Mouse (Mus musculus) MEL (cell line): ENCODE results near the gene Smad1. TPM values are rescaled to one million over a fixed set of nuclear protein-coding genes. Genes with fewer than 3 reads are reported as not detected.
"Not testable (repeated sequence)": the region's sequence is repeated elsewhere in the genome, so short reads cannot be mapped to it uniquely, and the experiment has no call there.

Source experiments
- DNase-seq: peaks from one replicate; pipeline ENCODE4 v3.0.0; 2011; ENCODE audit warnings: low read depth, low spot score
- H3K27ac ChIP-seq: 2 replicates; pipeline ENCODE4 v1.5.1; 2012; ENCODE audit warnings: low read depth, mild to moderate bottlenecking, control low read depth, low read length, moderate library complexity; ENCODE audit not compliant: control insufficient read depth
- H3K27me3 ChIP-seq, 2 experiments: fragments of 150-350 bp in 1 of 2; sonication (generic) in 1 of 2; 2 replicates each; pipeline ENCODE4 v1.6.1; 2012; ENCODE audit warnings: low read length in 2 of 2, mild to moderate bottlenecking in 2 of 2, improper control_type of control experiment in 1 of 2, moderate library complexity in 1 of 2; ENCODE audit not compliant: insufficient read depth in 2 of 2, control insufficient read depth in 1 of 2
- H3K36me3 ChIP-seq, 2 experiments: 2 replicates each; pipeline ENCODE4 v1.6.1; 2012 to 2014; ENCODE audit warnings: low read length in 2 of 2, improper control_type of control experiment in 1 of 2, inconsistent platforms in 1 of 2, mild to moderate bottlenecking in 1 of 2; ENCODE audit not compliant: insufficient read depth in 2 of 2, control insufficient read depth in 1 of 2
- H3K4me1 ChIP-seq, 2 experiments: fragments of 150-350 bp in 1 of 2; sonication (generic) in 1 of 2; 2 replicates each; pipeline ENCODE4 v1.6.1; 2012; ENCODE audit warnings: low read length in 2 of 2, improper control_type of control experiment in 1 of 2, mild to moderate bottlenecking in 1 of 2; ENCODE audit not compliant: insufficient read depth in 2 of 2, control insufficient read depth in 1 of 2
- H3K4me3 ChIP-seq, 2 experiments: fragments of 150-350 bp in 1 of 2; sonication (generic) in 1 of 2; 2 replicates each; pipeline ENCODE4 v1.5.1; 2012; ENCODE audit warnings: low read depth in 2 of 2, low read length in 2 of 2, mild to moderate bottlenecking in 2 of 2, moderate library complexity in 2 of 2, control low read depth in 1 of 2, improper control_type of control experiment in 1 of 2; ENCODE audit not compliant: control insufficient read depth in 1 of 2, insufficient read depth in 1 of 2
- H3K79me2 ChIP-seq: 2 replicates; pipeline ENCODE4 v1.6.1; 2012; ENCODE audit warnings: mild to moderate bottlenecking, low read length, moderate library complexity; ENCODE audit not compliant: control insufficient read depth, poor library complexity, insufficient read depth
- H3K9ac ChIP-seq: 2 replicates; pipeline ENCODE4 v1.6.1; 2012; ENCODE audit warnings: low read depth, mild to moderate bottlenecking, control low read depth, low read length, moderate library complexity; ENCODE audit not compliant: control insufficient read depth, poor library complexity, severe bottlenecking
- H3K9me3 ChIP-seq: fragments of 150-350 bp; sonication (generic); replicated peaks from 2 replicates; pipeline ENCODE4 v1.6.1; 2012; ENCODE audit warnings: mild to moderate bottlenecking, low read length, improper control_type of control experiment, moderate library complexity; ENCODE audit not compliant: insufficient read depth
- E2F4 ChIP-seq: IDR thresholded peaks from 2 replicates; pipeline ENCODE4 v1.6.1; 2011; ENCODE audit warnings: low read depth, low read length, improper control_type of control experiment, borderline replicate concordance
- GATA1 ChIP-seq: IDR thresholded peaks from 2 replicates; pipeline ENCODE4 v1.6.1; 2011; ENCODE audit warnings: low read depth, low read length, improper control_type of control experiment
- HCFC1 ChIP-seq: IDR thresholded peaks from 2 replicates; pipeline ENCODE4 v1.6.1; 2012; ENCODE audit warnings: low read depth, mild to moderate bottlenecking, inconsistent platforms, low read length, improper control_type of control experiment, moderate library complexity
- MAFK ChIP-seq: IDR thresholded peaks from 2 replicates; pipeline ENCODE4 v1.6.1; 2011; ENCODE audit warnings: low read depth, mild to moderate bottlenecking, low read length, improper control_type of control experiment, borderline replicate concordance
- MAX ChIP-seq: IDR thresholded peaks from 2 replicates; pipeline ENCODE4 v1.6.1; 2011; ENCODE audit warnings: low read length, improper control_type of control experiment
- MYC ChIP-seq: IDR thresholded peaks from 2 replicates; pipeline ENCODE4 v1.6.1; 2011; ENCODE audit warnings: low read depth, mild to moderate bottlenecking, low read length, improper control_type of control experiment, moderate library complexity
- POLR2AphosphoS2 ChIP-seq: IDR thresholded peaks from 2 replicates; pipeline ENCODE4 v1.6.1; 2011; ENCODE audit warnings: low read length, improper control_type of control experiment
- RAD21 ChIP-seq: IDR thresholded peaks from 2 replicates; pipeline ENCODE4 v1.6.1; 2011; ENCODE audit warnings: mild to moderate bottlenecking, low read depth, low read length, improper control_type of control experiment
- RCOR1 ChIP-seq: IDR thresholded peaks from 2 replicates; pipeline ENCODE4 v1.6.1; 2012; ENCODE audit warnings: low read depth, mild to moderate bottlenecking, inconsistent platforms, low read length, improper control_type of control experiment
- TBP ChIP-seq: IDR thresholded peaks from 2 replicates; pipeline ENCODE4 v1.8.0; 2011; ENCODE audit warnings: low read depth, low read length, improper control_type of control experiment
- TCF12 ChIP-seq: IDR thresholded peaks from 2 replicates; pipeline ENCODE4 v1.6.1; 2014; ENCODE audit warnings: low read depth, mild to moderate bottlenecking, inconsistent platforms, low read length, improper control_type of control experiment, moderate library complexity
- polyA plus RNA-seq, 2 experiments: library from polyadenylated mRNA; stranded (reverse) in 1 of 2; unstranded in 1 of 2; fragments of >175 nt in 1 of 2; fragments of >200 nt in 1 of 2; gene quantifications; 2 replicates each; pipeline versions ENCODE4 v1.2.1 to v1.2.4; 2012; ENCODE audit warnings: low replicate concordance in 2 of 2, low read depth in 1 of 2; ENCODE audit not compliant: insufficient read length in 2 of 2, insufficient read depth in 1 of 2, missing spikeins in 1 of 2
- total RNA-seq: library from RNA; depleted of rRNA; stranded (reverse); fragments of 300-350 nt; gene quantifications from 2 replicates; pipeline ENCODE4 v1.2.3, GENCODE M21; 2012

Gene Smad1
- total and polyA plus RNA-seq, 3 experiments, result 1.3 to 2.0 TPM; not detected in 1

DNA sequence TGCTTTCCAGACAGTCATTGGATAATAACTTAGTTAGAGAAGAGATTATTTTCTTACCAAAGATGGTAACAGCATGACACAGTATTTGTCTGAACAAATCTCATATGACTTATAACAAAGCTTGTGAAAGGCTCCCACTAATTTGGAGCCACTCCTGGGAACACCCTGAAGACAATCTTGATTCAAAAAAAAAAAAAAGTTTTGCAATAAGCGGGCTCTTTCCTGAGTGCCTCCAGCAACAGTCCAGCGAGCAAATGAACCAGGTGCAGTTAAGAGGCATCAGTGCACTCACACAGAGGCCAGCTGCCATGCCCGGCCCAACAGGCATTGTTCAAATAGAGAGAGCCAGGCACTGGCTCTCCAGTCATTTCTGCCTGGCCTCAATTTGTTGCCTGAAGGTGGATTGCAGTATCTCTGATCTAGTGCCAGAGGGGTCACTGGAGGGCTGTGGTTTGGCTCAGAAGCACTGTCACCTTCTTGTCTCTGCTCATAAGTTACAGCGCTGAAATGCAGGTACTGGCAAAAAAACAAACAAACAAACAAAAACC lies 34.7 kb upstream of the Smad1 start:
- H3K27ac ChIP-seq, result no peak overlapping the region
- no peaks in the 10 kb centered on the region for H3K36me3 ChIP-seq
- no peak for TF ChIP-seq MAX
- TF ChIP-seq TCF12, result no peak
- TF ChIP-seq GATA1, result no peak
- no peak for TF ChIP-seq MAFK
- TF ChIP-seq RCOR1, result no peak
- no peak for TF ChIP-seq RAD21
- TF ChIP-seq POLR2AphosphoS2, result no peak
- TF ChIP-seq TBP, result no peak
- TF ChIP-seq HCFC1, result no peak

DNA sequence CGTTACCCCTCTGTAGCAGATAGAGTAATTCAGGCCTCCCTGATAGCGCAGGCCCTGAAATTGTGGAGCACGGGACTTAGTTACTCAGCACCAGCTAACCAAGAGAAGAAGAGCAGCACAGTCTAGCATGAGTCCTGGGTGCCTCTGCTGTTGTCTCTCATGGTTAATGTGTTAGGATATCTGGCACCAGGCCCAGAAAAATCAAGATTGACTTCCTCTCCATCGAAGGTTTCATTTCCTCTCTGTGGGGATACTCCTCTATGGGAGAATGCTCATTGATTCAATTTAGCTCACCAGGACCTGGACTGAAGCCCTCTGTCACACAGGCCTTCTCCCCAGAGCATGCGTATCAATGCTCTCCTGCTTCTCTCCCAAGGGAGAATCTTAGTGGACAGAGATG lies 15.6 kb upstream of the Smad1 start:
- DNase-seq, result peak; percentile 32
- TF ChIP-seq E2F4 (no peak), RCOR1 (peak; percentile 9; the same call in 1 of the 2 replicates)
- H3K4me1 ChIP-seq, result no peaks in the 10 kb centered on the region
- H3K27ac ChIP-seq, result no peak overlapping the region
- H3K36me3 ChIP-seq, result no peaks in the 10 kb centered on the region
- H3K9ac ChIP-seq, result no peak overlapping the region
- H3K79me2 ChIP-seq, result no peaks in the 10 kb centered on the region
- H3K9me3 ChIP-seq, result no peaks in the 10 kb centered on the region
- H3K4me3 ChIP-seq, result no peak overlapping the region
- H3K27me3 ChIP-seq, result peaks cover 0 to 2% of the 10 kb centered on the region in 2 experiments; a peak in 2 of 4 replicates

More for the DNA sequence above, 34.7 kb upstream of the Smad1 start:
- Histone ChIP-seq H3K4me3 (no peak overlapping the region), H3K9ac (no peak overlapping the region), H3K27me3 (no peaks in the 10 kb centered on the region; a peak in 2 of 4 replicates), H3K4me1 (no peaks in the 10 kb centered on the region), H3K79me2 (no peaks in the 10 kb centered on the region), H3K9me3 (no peaks in the 10 kb centered on the region)
- no peak for DNase-seq

DNA sequence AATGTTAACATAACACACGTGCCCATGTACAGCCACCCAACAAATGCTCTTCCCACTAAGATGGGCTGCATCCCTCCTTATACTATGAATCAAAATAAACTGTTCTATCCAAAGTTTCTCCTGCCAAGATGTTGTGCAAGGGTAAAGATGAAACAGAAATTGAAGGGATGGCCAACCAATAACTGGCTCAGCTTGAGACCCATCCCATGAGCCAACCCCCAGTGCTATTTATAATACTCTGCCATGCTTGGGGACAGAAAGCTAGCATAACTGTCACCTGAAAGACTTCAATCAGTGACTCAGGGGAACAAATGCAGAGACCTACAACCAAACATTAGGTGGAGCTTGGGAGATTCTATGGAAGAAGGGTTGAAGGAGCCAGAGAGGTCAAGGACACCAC lies 11.2 kb upstream of the Smad1 start:
- H3K27me3 ChIP-seq, result no peaks in the 10 kb centered on the region
- TF ChIP-seq MYC, result no peak
- H3K79me2 ChIP-seq, result no peaks in the 10 kb centered on the region
- H3K9me3 ChIP-seq, result no peaks in the 10 kb centered on the region
- H3K9ac ChIP-seq, result no peak overlapping the region
- no peaks in the 10 kb centered on the region for H3K36me3 ChIP-seq
- no peaks in the 10 kb centered on the region for H3K4me1 ChIP-seq
- no peak overlapping the region for H3K27ac ChIP-seq
- DNase-seq, result no peak
- no peak overlapping the region for H3K4me3 ChIP-seq

DNA sequence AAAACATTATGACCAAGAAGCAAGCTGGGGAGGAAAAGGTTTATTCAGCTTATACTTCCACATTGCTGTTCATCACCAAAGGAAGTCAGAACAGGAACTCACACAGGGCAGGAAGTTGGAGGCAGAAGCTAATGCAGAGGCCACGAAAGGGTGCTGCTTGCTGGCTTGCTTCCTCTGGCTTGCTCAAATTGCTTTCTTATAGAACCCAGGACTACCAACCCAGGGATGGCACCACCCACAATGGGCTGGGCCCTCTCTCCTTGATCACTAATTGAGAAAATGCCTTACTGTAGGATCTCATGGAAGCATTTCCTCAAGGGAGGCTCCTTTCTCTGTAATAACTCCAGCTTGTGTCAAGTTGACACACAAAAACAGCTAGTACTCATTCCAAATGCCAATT lies 8.0 kb upstream of the Smad1 start:
- H3K36me3 ChIP-seq, H3K27me3 ChIP-seq, H3K4me3 ChIP-seq, H3K4me1 ChIP-seq, H3K9ac ChIP-seq, H3K79me2 ChIP-seq, DNase-seq, H3K9me3 ChIP-seq, H3K27ac ChIP-seq: not testable (repeated sequence)
